Mouse (Mus musculus): ENCODE results near the gene Stx5a. TPM values are rescaled to one million over a fixed set of nuclear protein-coding genes. Genes with fewer than 3 reads are reported as not detected.
A peak's percentile ranks its signal among the peaks of the same experiment; 100 is the strongest.

The Stx5a gene
- total and polyA plus RNA-seq, 2 experiments, result 43.5 to 62.1 TPM

- Histone ChIP-seq H3K79me2 (ENCODE audit: control insufficient read depth, insufficient read depth, low read length) (peaks cover 26% of the 10 kb centered on the region; the same call in 1 of the 2 replicates), H3K36me3 (ENCODE audit: control insufficient read depth, insufficient read depth, low read length) (peaks cover 14% of the 10 kb centered on the region), H3K27me3 (ENCODE audit: control insufficient read depth, insufficient read depth, low read length) (no peaks in the 10 kb centered on the region), H3K9ac (ENCODE audit: low read depth, low read length) (peak overlapping the region; percentile 97), H3K4me3 (ENCODE audit: insufficient read depth, low read depth, low read length) (peak overlapping the region; percentile 88), H3K27ac (replicated peaks; ENCODE audit: insufficient read depth, low read depth, low read length) (peak overlapping the region; percentile 53), H3K4me1 (ENCODE audit: control insufficient read depth, insufficient read depth, low read length) (peaks cover 13% of the 10 kb centered on the region; the same call in 1 of the 2 replicates)
- no peak for DNase-seq (ENCODE audit: extremely low read depth, low read depth, low spot score)
- under 1% methylated on average over 14 of the region's 14 CpGs for WGBS
- TF ChIP-seq POLR2A (IDR thresholded peaks at IDR 0.05; ENCODE audit: extremely low read depth, insufficient read depth, low read length), result no peak
- no peak for TF ChIP-seq CTCF (IDR thresholded peaks at IDR 0.05; ENCODE audit: low read depth, low read length)
Measured at GRCm38 (mm10) chr19:8757471-8757998, 16.3 kb downstream of the Stx5a start.

- Histone ChIP-seq H3K79me2 (ENCODE audit: control insufficient read depth, insufficient read depth, low read length) (peaks cover 26% of the 10 kb centered on the region; the same call in 1 of the 2 replicates), H3K9ac (ENCODE audit: low read depth, low read length) (no peak overlapping the region), H3K27me3 (ENCODE audit: control insufficient read depth, insufficient read depth, low read length) (no peaks in the 10 kb centered on the region), H3K4me1 (ENCODE audit: control insufficient read depth, insufficient read depth, low read length) (peaks cover 13% of the 10 kb centered on the region; the same call in 1 of the 2 replicates), H3K36me3 (ENCODE audit: control insufficient read depth, insufficient read depth, low read length) (peaks cover 20% of the 10 kb centered on the region), H3K4me3 (ENCODE audit: insufficient read depth, low read depth, low read length) (no peak overlapping the region), H3K27ac (replicated peaks; ENCODE audit: insufficient read depth, low read depth, low read length) (no peak overlapping the region)
- no peak for DNase-seq (ENCODE audit: extremely low read depth, low read depth, low spot score)
- TF ChIP-seq CTCF (IDR thresholded peaks at IDR 0.05; ENCODE audit: low read depth, low read length) (no peak), POLR2A (IDR thresholded peaks at IDR 0.05; ENCODE audit: extremely low read depth, insufficient read depth, low read length) (no peak)
- WGBS, result 72% methylated on average over 2 of the region's 2 CpGs
Measured at GRCm38 (mm10) chr19:8758899-8759298, 17.7 kb downstream of the Stx5a start.

GRCm38 (mm10) chr19:8760757-8761156, 19.5 kb downstream of the Stx5a start:
- 98% methylated on average over 2 of the region's 2 CpGs for WGBS
- H3K27ac ChIP-seq (replicated peaks; ENCODE audit: insufficient read depth, low read depth, low read length), result no peak overlapping the region
- no peak for DNase-seq (ENCODE audit: extremely low read depth, low read depth, low spot score)
- H3K36me3 ChIP-seq (ENCODE audit: control insufficient read depth, insufficient read depth, low read length), result peaks cover 32% of the 10 kb centered on the region
- H3K27me3 ChIP-seq (ENCODE audit: control insufficient read depth, insufficient read depth, low read length), result no peaks in the 10 kb centered on the region
- H3K79me2 ChIP-seq (ENCODE audit: control insufficient read depth, insufficient read depth, low read length), result peaks cover 26% of the 10 kb centered on the region; the same call in 1 of the 2 replicates
- peaks cover 10% of the 10 kb centered on the region; the same call in 1 of the 2 replicates for H3K4me1 ChIP-seq (ENCODE audit: control insufficient read depth, insufficient read depth, low read length)
- TF ChIP-seq CTCF (IDR thresholded peaks at IDR 0.05; ENCODE audit: low read depth, low read length) (no peak), POLR2A (IDR thresholded peaks at IDR 0.05; ENCODE audit: extremely low read depth, insufficient read depth, low read length) (no peak)
- no peak overlapping the region for H3K9ac ChIP-seq (ENCODE audit: low read depth, low read length)
- H3K4me3 ChIP-seq (ENCODE audit: insufficient read depth, low read depth, low read length), result no peak overlapping the region

GRCm38 (mm10) chr19:8763276-8763675, 22.1 kb downstream of the Stx5a start:
- peaks cover 56% of the 10 kb centered on the region for H3K36me3 ChIP-seq (ENCODE audit: control insufficient read depth, insufficient read depth, low read length)
- TF ChIP-seq POLR2A (IDR thresholded peaks at IDR 0.05; ENCODE audit: extremely low read depth, insufficient read depth, low read length) (no peak), CTCF (IDR thresholded peaks at IDR 0.05; ENCODE audit: low read depth, low read length) (no peak)

GRCm38 (mm10) chr19:8765562-8765961, 24.3 kb downstream of the Stx5a start:
- Histone ChIP-seq H3K27me3 (ENCODE audit: control insufficient read depth, insufficient read depth, low read length) (no peaks in the 10 kb centered on the region), H3K4me1 (ENCODE audit: control insufficient read depth, insufficient read depth, low read length) (peaks cover 2% of the 10 kb centered on the region; the same call in 1 of the 2 replicates), H3K27ac (replicated peaks; ENCODE audit: insufficient read depth, low read depth, low read length) (no peak overlapping the region), H3K9ac (ENCODE audit: low read depth, low read length) (no peak overlapping the region), H3K79me2 (ENCODE audit: control insufficient read depth, insufficient read depth, low read length) (peaks cover 6% of the 10 kb centered on the region; the same call in 1 of the 2 replicates), H3K4me3 (ENCODE audit: insufficient read depth, low read depth, low read length) (no peak overlapping the region), H3K36me3 (ENCODE audit: control insufficient read depth, insufficient read depth, low read length) (peaks cover 64% of the 10 kb centered on the region)
- TF ChIP-seq CTCF (IDR thresholded peaks at IDR 0.05; ENCODE audit: low read depth, low read length), result no peak
- no peak for TF ChIP-seq POLR2A (IDR thresholded peaks at IDR 0.05; ENCODE audit: extremely low read depth, insufficient read depth, low read length)
- no peak for DNase-seq (ENCODE audit: extremely low read depth, low read depth, low spot score)
- 98% methylated on average over 9 of the region's 9 CpGs for WGBS

More at GRCm38 (mm10) chr19:8763276-8763675, 22.1 kb downstream of the Stx5a start:
- Histone ChIP-seq H3K4me1 (ENCODE audit: control insufficient read depth, insufficient read depth, low read length) (0 out of 2 replicates have a peak, but pooled peaks cover 2% of the 10 kb centered on the region), H3K4me3 (ENCODE audit: insufficient read depth, low read depth, low read length) (no peak overlapping the region), H3K9ac (ENCODE audit: low read depth, low read length) (no peak overlapping the region), H3K27me3 (ENCODE audit: control insufficient read depth, insufficient read depth, low read length) (no peaks in the 10 kb centered on the region), H3K27ac (replicated peaks; ENCODE audit: insufficient read depth, low read depth, low read length) (no peak overlapping the region), H3K79me2 (ENCODE audit: control insufficient read depth, insufficient read depth, low read length) (peaks cover 20% of the 10 kb centered on the region; the same call in 1 of the 2 replicates)
- DNase-seq (ENCODE audit: extremely low read depth, low read depth, low spot score), result no peak
- 89% methylated on average over 4 of the region's 4 CpGs for WGBS
